Mouse (Mus musculus) liver, embryonic 13.5 days (tissue): ENCODE data around the gene Sp1. TPM values are rescaled to one million over a fixed set of nuclear protein-coding genes. Genes with fewer than 3 reads are reported as not detected.

ENCODE experiments used
- ATAC-seq: fragments of 200-750 bp; cut with Nextera tagmentation; 2 replicates; pipeline ENCODE4 v1.8.0; 2017; ENCODE audit warnings: low read depth, mild to moderate bottlenecking, moderate number of reproducible peaks, moderate library complexity
- DNase-seq: peaks from one replicate; pipeline ENCODE4 v3.0.0; 2022
- H3K27ac ChIP-seq: fragments of 300-500 bp; sonication (generic); 2 replicates; pipeline ENCODE4 v1.5.1; 2015; ENCODE audit warnings: moderate library complexity, mild to moderate bottlenecking, inconsistent platforms
- H3K27me3 ChIP-seq: fragments of 300-500 bp; sonication (generic); 2 replicates; pipeline ENCODE4 v1.6.1; 2015; ENCODE audit warnings: mild to moderate bottlenecking, inconsistent platforms
- H3K36me3 ChIP-seq: fragments of 300-500 bp; sonication (generic); 2 replicates; pipeline ENCODE4 v1.6.1; 2015; ENCODE audit warnings: mild to moderate bottlenecking, inconsistent platforms
- H3K4me1 ChIP-seq: fragments of 300-500 bp; sonication (generic); replicated peaks from 2 replicates; pipeline ENCODE4 v1.6.1; 2015; ENCODE audit warnings: inconsistent platforms
- H3K4me2 ChIP-seq: fragments of 300-500 bp; sonication (generic); 2 replicates; pipeline ENCODE4 v1.6.1; 2015; ENCODE audit warnings: inconsistent platforms, mild to moderate bottlenecking, moderate library complexity
- H3K4me3 ChIP-seq: fragments of 300-500 bp; sonication (generic); replicated peaks from 2 replicates; pipeline ENCODE4 v1.5.1; 2015; ENCODE audit warnings: mild to moderate bottlenecking, inconsistent platforms
- H3K9ac ChIP-seq: fragments of 300-500 bp; sonication (generic); 2 replicates; pipeline ENCODE4 v1.6.1; 2015; ENCODE audit warnings: mild to moderate bottlenecking, inconsistent platforms
- H3K9me3 ChIP-seq: fragments of 300-500 bp; sonication (generic); replicated peaks from 2 replicates; pipeline ENCODE4 v1.6.1; 2016; ENCODE audit warnings: inconsistent platforms
- WGBS: fragments of 180-500 bp; shearing (Covaris S2); methylation state at CpG from one replicate; pipeline ENCODE4 v1.1.7; 2015; ENCODE audit not compliant: insufficient replicate concordance; 5-methylcytosine and 5-hydroxymethylcytosine counted together
- polyA plus RNA-seq: library from polyadenylated mRNA; unstranded; fragments of >200 nt; fragmentation: Nextera tagmentation; extraction: Ambion mirVana; gene quantifications from 2 replicates; pipeline ENCODE4 v1.2.1, GENCODE M21; 2015

The Sp1 gene
- polyA plus RNA-seq, 1 experiment from 2014 or later: 4.0 TPM

DNA sequence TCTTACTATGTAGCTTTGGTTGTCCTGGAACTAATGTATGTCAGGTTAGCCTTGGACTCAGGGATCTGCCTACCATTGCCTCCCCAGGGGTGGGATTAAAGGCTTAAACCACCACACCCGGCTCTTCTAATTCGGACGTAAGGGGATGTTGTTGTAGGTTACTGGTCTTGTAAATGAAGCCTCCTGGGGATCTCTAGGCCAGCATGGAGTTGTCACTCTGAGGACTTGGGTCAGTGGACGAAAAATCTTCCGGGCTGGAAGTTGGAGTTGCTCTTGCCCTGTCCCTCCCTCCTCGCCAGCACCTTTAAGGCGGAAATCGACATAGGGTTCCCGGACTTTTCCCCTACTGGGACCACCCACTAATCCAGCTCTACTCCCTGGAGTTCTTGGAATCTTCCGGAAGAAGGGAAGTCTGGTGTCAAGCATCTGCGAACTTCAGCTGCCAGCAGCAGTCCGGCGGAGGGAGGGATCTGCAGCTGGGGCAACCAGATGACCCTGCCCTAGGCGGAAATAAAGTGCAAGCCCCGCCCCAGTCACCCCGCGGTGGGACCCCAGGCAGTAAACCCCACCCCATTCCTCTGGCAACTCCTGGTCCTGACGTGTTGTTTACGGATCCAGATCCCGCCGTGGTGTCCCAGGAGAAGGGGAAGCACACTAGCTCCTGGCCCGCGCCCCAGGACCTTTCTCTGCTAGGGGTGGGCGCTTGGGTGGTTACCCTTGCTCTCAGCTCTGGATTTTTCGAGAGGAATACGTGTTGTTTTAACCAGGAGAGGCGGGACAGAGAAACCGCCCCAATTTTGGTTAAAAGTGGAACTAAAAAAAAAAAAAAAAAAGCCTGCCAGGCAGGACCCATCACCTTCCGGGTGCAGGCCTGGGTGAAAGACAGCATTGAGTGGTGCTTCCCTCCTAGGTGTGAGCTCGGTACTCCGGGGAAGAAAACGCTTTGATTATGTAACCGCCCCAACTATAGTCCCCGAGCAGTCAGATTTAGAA lies 6.4 kb upstream of the Sp1 start:
- Histone ChIP-seq H3K4me1 (peaks cover 78% of the 10 kb centered on the region), H3K9ac (peak overlapping the region; percentile 80), H3K27ac (peak overlapping the region; percentile 83), H3K9me3 (no peaks in the 10 kb centered on the region), H3K4me2 (peak overlapping the region; percentile 82), H3K27me3 (no peaks in the 10 kb centered on the region), H3K4me3 (peak overlapping the region; percentile 69), H3K36me3 (no peaks in the 10 kb centered on the region)
- DNase-seq (peak; percentile 74), ATAC-seq (peak; percentile 79)
- 2% methylated on average over 34 of the region's 34 CpGs for WGBS

DNA sequence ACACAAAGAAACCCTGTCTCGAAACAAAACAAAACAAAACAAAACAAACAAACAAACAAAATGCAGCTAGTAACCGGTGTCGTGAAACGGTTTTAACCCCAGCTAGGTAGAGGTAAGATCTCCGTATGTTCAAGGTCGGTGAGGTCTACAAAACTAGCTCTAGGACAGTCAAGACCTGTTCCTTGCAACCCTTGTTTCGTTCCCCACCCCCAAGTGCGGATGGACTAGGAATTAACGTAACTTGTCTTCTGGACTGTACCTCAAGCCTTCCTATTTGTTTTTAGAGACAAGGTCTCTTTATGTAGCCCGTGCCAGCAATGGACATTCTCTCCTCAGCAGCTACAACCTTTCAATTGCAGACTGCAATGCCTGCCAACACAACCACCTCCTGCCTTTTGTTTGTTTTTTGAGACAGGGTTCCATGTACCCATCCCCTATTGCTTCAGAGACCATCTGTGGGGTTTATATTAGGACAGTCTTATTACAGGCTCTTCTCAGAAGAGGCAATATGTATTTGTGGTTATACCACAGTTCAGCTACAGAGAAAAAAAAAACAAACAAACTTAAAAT lies 5.4 kb upstream of the Sp1 start:
- Histone ChIP-seq H3K9ac (peak overlapping the region; percentile 80), H3K27me3 (no peaks in the 10 kb centered on the region), H3K27ac (peak overlapping the region; percentile 83), H3K36me3 (no peaks in the 10 kb centered on the region), H3K4me1 (peaks cover 71% of the 10 kb centered on the region), H3K9me3 (no peaks in the 10 kb centered on the region), H3K4me2 (peak overlapping the region; percentile 82), H3K4me3 (peak overlapping the region; percentile 69; the same call in 1 of the 2 replicates)
- ATAC-seq (no peak), DNase-seq (no peak)
- 72% methylated on average over 10 of the region's 10 CpGs for WGBS

DNA sequence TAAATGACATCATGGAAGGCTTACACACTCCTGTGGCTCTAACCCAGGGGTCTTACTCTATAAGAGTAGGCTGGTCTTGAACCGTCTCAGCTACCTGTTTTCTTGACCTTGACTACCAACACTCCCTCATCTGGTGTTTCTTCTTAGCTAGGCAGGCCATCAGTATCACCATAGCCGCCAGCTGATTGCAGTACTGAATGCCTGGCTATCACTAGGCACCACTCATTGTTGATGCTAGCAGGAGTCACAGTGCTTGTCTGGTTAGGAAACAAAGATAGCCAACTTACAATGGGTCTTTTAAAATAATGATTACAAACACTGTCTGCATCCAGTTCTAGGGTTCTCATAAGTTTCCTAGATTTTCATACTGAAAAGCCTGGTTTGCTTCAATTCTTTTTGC lies 4.7 kb upstream of the Sp1 start:
- Histone ChIP-seq H3K9me3 (no peaks in the 10 kb centered on the region), H3K4me1 (peaks cover 64% of the 10 kb centered on the region), H3K4me3 (no peak overlapping the region), H3K27me3 (no peaks in the 10 kb centered on the region), H3K9ac (no peak overlapping the region), H3K4me2 (no peak overlapping the region), H3K36me3 (no peaks in the 10 kb centered on the region), H3K27ac (peak overlapping the region; percentile 83; the same call in 1 of the 2 replicates)
- ATAC-seq: no peak
- WGBS: 36% methylated on average over 2 of the region's 2 CpGs
- DNase-seq: peak; percentile 34

DNA sequence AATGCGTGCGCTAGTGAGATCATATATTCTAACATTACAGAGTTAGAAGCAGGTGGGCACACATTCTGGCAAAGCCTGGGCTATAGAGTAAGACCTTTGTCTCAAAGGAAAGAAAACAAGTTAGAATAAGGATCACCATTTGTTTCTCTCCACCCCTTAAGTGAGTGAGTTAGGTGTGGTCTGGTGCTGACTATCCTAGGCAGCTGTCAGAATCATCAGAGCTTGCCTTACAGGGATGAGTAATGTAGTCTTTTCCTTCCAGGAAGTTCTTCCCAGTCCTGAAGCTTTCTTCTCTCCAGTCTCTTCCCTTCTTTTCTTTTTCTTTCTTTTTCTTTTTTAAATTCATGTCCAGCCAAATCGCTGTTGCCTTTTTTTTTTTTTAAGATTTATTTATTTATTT lies 3.7 kb upstream of the Sp1 start:
- DNase-seq (no peak), ATAC-seq (no peak)
- no peaks in the 10 kb centered on the region for H3K36me3 ChIP-seq
- no peak overlapping the region for H3K9ac ChIP-seq
- H3K9me3 ChIP-seq: no peaks in the 10 kb centered on the region
- H3K4me2 ChIP-seq: no peak overlapping the region
- WGBS: 92% methylated on average over 3 of the region's 3 CpGs
- no peak overlapping the region for H3K4me3 ChIP-seq
- no peaks in the 10 kb centered on the region for H3K27me3 ChIP-seq
- H3K4me1 ChIP-seq: peaks cover 59% of the 10 kb centered on the region
- no peak overlapping the region for H3K27ac ChIP-seq

DNA sequence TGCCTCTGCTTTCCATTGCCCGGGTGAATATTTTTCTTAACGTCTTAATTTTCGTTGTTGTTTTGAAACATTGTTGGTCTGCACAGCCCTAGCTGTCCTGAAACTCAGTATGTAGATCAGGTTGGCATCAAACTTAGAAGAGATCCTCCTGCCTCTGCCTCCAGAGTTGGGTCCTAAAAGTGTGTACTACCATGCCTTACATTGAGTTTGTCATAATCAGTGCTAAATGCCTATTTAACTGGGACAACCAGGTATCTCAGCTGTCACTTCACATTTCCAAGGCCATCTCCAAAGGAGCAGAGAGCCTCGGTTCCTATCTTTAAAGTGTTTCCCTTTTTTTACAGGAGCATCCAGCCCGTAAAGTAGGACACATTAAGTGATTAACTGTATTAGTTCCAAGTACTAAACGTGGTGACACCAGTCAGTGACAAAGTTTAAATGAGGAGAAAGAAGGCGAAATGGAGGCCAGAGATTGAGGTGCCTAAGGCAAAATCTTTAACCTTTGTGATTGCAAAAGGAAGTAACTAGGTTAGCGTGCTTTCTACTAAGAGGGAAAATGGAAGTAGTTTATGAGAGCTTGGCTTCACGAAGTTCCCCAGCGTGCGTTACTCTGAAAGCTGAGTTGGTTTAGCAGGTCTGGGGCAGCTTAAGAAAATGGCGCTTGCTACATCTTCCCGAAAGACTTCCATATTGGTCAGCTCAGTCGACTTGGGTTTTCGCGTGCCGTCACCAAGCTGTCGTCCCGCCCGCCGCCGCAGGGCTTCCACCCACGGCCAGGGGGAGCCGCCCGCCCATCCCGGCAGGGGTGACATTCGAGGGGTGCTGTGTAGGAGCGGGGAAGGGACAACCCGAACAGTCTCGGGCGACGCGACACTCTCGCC lies 1.1 kb upstream of the Sp1 start:
- peak overlapping the region; percentile 81 for H3K9ac ChIP-seq
- H3K4me2 ChIP-seq: peak overlapping the region; percentile 70
- ATAC-seq (peak; percentile 17), DNase-seq (no peak)
- H3K9me3 ChIP-seq: no peaks in the 10 kb centered on the region
- H3K36me3 ChIP-seq: peaks cover 23% of the 10 kb centered on the region
- H3K27ac ChIP-seq: peak overlapping the region; percentile 98
- no peaks in the 10 kb centered on the region for H3K27me3 ChIP-seq
- peak overlapping the region; percentile 66 for H3K4me3 ChIP-seq
- peaks cover 65% of the 10 kb centered on the region for H3K4me1 ChIP-seq
- 12% methylated on average over 34 of the region's 34 CpGs for WGBS

DNA sequence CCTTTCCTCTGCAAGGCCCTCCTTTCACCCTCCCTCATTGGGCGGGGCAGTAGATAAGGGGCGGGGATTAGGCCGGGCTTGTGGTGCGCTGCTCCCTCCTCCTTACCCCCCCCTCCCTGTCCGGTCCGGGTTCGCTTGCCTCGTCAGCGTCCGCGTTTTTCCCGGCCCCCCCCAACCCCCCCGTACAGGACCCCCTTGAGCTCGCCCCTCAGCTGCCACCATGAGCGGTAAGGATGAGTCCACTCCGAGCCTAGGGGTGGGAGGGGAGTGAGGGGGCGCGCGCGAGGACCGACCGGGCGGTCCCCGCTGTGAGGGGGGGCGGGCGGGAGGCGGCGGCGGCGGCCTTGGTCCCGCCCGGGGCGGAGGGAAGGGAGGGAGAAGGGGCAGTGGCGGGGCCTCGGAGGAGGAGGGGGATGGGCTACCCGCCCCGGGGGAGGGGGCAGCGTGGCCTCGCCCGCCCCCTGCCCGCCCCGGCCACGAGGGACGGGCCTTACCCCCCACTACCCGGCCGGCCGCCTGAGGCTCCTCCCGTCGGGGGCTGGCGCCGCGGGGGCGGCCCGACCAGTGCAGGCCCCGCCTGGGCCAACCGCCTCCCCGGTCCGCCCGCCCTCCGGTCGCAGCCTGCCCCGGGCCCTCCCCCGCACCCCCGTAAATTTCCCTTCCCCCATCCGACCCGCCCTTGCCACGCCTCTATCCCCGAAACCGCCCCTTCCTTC lies 411 bp downstream of the Sp1 start:
- peak overlapping the region; percentile 90 for H3K9ac ChIP-seq
- peak; percentile 29 for ATAC-seq
- DNase-seq: peak; percentile 76
- WGBS: under 1% methylated on average over 29 of the region's 69 CpGs
- H3K27ac ChIP-seq: peak overlapping the region; percentile 95
- H3K27me3 ChIP-seq: no peaks in the 10 kb centered on the region
- H3K9me3 ChIP-seq: no peaks in the 10 kb centered on the region
- peaks cover 38% of the 10 kb centered on the region for H3K36me3 ChIP-seq
- peaks cover 65% of the 10 kb centered on the region for H3K4me1 ChIP-seq
- peak overlapping the region; percentile 65 for H3K4me2 ChIP-seq
- peak overlapping the region; percentile 86 for H3K4me3 ChIP-seq

DNA sequence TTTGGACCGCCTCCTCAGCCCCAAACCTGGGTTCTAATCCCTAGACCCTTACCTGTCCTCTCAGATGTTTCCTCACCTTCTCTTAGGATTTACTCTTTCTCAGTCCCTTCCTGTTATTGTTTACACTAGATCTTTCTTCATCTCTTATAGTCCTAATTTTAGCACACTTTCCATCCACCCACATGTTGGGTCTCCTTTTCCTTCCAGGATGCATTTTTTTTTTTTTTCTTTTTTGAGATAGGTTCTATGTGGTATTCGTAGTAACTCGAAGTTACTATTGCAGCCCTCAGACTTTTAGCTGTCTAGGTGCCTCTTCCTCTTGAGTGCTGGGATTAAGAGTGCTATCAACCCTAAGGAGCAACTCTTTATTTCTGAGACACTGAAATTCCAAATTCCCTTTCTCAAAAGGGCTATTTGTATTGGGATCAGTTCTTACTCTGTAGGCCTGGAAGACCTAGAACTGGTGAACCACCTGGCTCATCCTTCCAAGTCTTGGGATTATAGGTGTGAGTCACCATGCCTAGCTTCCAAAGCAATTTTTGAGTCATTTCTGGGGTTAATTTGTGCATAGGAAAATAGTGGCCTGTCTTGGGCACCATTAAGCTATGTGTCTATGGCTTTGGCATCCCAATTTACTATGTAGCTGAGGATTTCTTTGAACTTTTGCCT lies 1.1 kb downstream of the Sp1 start:
- no peak for ATAC-seq
- peak overlapping the region; percentile 86 for H3K4me3 ChIP-seq
- peak overlapping the region; percentile 65 for H3K4me2 ChIP-seq
- no peak for DNase-seq
- H3K27me3 ChIP-seq: no peaks in the 10 kb centered on the region
- H3K27ac ChIP-seq: peak overlapping the region; percentile 95
- H3K9ac ChIP-seq: peak overlapping the region; percentile 90
- WGBS: 4% methylated on average over 3 of the region's 3 CpGs
- H3K4me1 ChIP-seq: peaks cover 64% of the 10 kb centered on the region
- H3K36me3 ChIP-seq: peaks cover 45% of the 10 kb centered on the region
- H3K9me3 ChIP-seq: no peaks in the 10 kb centered on the region

DNA sequence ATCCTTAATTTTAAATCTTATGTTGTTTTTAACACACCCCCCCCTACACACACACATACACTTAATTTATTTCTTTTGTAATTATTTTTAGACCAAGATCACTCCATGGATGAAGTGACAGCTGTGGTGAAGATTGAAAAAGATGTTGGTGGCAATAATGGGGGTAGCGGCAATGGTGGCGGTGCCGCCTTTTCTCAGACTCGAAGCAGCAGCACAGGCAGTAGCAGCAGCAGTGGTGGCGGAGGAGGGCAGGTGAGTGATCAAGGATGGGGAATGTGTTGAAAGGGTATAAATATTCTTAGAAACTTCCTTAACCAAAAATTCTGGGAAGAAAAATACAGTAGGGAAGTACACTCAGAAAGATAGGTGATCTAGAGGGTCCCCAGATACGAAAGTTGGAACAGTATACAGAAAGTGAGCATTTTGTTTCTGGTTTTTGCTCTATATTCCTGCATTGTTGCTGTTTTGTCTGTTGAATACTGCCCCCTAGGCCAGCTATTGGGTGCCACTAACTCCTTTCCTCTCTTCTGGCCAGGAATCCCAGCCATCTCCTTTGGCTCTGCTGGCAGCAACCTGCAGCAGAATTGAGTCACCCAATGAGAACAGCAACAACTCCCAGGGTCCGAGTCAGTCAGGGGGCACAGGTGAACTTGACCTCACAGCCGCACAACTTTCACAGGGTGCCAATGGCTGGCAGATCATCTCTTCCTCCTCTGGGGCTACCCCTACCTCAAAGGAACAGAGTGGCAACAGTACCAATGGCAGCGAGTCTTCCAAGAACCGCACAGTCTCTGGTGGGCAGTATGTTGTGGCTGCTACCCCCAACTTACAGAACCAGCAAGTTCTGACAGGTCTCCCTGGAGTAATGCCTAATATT lies 2.0 kb downstream of the Sp1 start:
- Histone ChIP-seq H3K27ac (peak overlapping the region; percentile 10; the same call in 1 of the 2 replicates), H3K36me3 (peaks cover 54% of the 10 kb centered on the region), H3K9me3 (no peaks in the 10 kb centered on the region), H3K4me1 (peaks cover 65% of the 10 kb centered on the region), H3K4me3 (peak overlapping the region; percentile 86; the same call in 1 of the 2 replicates), H3K9ac (peak overlapping the region; percentile 90; the same call in 1 of the 2 replicates), H3K27me3 (no peaks in the 10 kb centered on the region), H3K4me2 (peak overlapping the region; percentile 65)
- no peak for DNase-seq
- 92% methylated on average over 10 of the region's 10 CpGs for WGBS
- ATAC-seq: no peak

DNA sequence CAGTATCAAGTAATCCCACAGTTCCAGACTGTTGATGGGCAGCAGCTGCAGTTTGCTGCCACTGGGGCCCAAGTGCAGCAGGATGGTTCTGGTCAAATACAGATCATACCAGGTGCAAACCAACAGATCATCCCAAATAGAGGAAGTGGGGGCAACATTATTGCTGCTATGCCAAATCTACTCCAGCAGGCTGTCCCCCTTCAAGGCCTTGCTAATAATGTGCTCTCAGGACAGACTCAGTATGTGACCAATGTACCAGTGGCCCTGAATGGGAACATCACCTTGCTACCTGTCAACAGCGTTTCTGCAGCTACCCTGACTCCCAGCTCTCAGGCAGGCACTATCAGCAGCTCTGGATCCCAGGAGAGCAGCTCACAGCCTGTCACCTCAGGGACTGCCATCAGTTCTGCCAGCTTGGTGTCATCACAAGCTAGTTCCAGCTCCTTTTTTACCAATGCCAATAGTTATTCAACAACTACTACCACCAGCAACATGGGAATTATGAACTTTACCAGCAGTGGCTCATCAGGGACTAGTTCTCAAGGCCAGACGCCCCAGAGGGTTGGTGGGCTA lies 2.7 kb downstream of the Sp1 start:
- Histone ChIP-seq H3K9me3 (no peaks in the 10 kb centered on the region), H3K27ac (peak overlapping the region; percentile 48; the same call in 1 of the 2 replicates), H3K4me2 (peak overlapping the region; percentile 38), H3K4me1 (peaks cover 68% of the 10 kb centered on the region), H3K27me3 (no peaks in the 10 kb centered on the region), H3K4me3 (no peak overlapping the region), H3K36me3 (peaks cover 60% of the 10 kb centered on the region), H3K9ac (peak overlapping the region; percentile 35)
- WGBS: 72% methylated on average over 2 of the region's 2 CpGs
- ATAC-seq: no peak
- no peak for DNase-seq
